Mouse (Mus musculus): ENCODE measurements at regions not wholly inside any gene's neighbourhood (a gene's known extent, or its start where the extent isn't known, plus 50 kb on each side); places are given as distances from the start of the nearest gene placed in this dataset.
"Not testable (repeated sequence)": the region's sequence is repeated elsewhere in the genome, so short reads cannot be mapped to it uniquely, and the experiment has no call there.

DNA sequence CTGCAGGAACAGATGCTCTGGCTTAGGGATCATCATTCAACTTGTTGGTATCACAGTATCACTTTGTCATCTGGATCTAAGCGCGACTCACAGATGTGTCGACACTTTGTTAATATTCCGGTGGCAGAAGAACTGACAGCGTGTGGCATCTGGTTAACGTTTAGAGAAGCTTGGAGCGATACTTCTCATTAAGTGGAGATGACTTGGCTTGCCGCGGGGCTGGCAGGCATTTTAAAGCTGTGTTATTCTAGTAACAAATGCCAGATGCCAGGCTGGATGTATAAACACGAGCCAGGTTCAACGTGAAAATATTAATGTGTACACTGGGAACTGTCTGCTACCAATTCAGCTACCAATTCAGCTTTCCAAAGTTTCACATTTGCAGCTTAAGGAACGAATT lies 430.3 kb upstream of the Dab2 start:
- no peak for DNase-seq (ENCODE audit: low spot score in 2 of 2)

DNA sequence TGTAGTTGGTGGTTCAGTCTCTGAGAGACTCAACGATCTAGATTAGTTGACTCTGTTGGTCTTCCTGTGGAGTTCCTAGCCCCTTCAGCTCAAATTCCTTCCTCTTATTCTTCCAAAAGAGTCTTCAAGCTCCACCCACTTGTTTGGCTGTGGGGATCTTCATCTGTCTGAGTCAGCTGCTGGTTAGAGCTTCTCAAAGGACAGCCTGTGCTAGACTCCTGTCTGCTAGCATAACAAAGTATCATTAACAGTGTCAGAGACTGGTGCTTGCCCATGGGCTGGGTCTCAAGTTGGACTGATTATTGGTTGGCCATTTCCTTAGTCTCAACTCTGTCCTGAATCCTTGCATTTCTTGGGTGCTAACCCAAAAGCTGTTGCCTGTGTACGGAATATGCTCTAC lies 429.7 kb upstream of the Dab2 start:
- no peak for DNase-seq (ENCODE audit: low spot score in 2 of 2)

GRCm38 (mm10) chr15:5872042-5872441 lies 427.5 kb upstream of the Dab2 start:
- DNase-seq (ENCODE audit: low spot score in 2 of 2): no peak

DNA sequence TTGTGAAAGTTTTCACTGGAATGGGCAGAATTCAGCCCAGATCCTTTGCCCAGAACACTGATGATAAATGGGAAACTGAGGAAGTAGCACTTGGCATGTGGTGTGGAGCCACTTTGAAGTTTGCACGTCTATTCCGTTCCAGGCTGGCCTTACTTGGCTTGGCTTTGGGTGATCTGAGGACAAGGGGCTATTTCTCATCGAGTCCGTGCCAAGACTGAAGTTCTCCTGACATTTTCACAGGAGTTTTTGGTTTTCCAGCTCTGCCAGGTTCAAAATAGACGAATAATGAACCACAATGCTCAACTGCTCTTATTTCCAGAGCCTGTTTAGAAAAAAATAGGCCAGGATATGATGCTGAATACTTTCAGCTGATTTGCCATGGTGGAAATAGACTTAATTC lies 421.8 kb upstream of the Dab2 start:
- DNase-seq (ENCODE audit: low spot score in 2 of 2): no peak

DNA sequence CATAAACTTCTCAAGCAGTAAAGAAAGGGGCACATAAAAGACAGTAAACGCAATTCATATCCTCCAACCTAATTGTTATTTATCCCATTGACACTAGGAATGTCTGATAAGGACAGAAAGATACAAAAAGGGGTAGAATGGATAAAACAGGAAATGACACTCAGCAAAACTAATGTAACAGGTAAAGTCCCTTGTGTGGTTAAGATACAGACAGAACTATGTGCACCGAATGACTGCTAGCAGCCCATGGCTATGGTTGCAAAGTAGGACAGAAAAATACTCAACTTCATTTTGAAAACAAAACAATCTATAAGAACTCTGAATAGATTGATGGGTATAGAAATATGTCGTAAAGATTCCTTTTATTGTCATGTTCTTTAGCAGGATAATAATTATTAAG lies 408.4 kb upstream of the Dab2 start:
- no peak for DNase-seq (ENCODE audit: low spot score in 2 of 2)

- DNase-seq (ENCODE audit: low spot score in 2 of 2): no peak
Measured at GRCm38 (mm10) chr15:5892034-5892433, 407.6 kb upstream of the Dab2 start.

GRCm38 (mm10) chr15:5895688-5896470 lies 403.7 kb upstream of the Dab2 start:
- DNase-seq (ENCODE audit: low spot score in 2 of 2): not testable (repeated sequence)

GRCm38 (mm10) chr15:5915261-5915660 lies 384.3 kb upstream of the Dab2 start:
- peak in 1 of 2 experiments; percentile 2 for DNase-seq (ENCODE audit: low spot score in 2 of 2)

DNA sequence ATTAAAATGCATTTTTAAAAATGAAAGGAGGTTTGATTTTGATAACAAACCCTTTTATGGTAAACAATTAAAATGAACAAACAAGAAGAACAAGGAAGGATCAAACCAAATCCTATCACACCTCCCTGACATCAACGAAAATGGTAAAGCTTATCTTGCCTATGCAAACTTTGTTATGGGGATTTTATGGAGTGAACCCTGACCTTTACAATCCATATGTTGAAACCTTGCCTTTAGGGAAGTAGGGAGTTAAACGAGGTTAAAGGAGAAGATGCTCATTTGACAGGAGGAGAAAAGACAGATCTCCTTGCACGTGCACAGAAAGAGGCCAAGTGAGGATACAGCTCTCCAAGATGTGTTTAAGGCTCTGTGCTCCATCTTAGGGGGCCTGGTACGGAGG lies 379.5 kb upstream of the Dab2 start:
- DNase-seq (ENCODE audit: low spot score in 2 of 2): no peak

DNA sequence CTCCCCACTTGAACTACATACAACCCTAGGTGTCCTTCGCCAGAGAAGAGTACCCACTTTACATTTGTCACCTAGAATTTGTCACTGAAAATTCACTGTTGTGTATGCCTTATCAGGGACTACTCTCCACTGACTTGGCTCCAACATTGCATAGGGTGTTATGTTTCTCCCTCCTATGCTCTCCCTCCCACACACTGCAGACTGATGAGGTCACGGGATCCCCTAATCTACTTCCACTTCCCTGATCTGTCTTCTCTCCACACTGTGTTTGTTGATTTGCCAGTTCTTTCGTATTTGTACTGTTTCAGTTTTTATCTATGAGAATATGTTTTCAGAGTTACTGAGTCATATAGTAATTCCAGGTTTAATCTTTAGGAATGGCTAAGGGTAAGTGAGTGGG lies 371.8 kb upstream of the Dab2 start:
- no peak for DNase-seq (ENCODE audit: low spot score in 2 of 2)

DNA sequence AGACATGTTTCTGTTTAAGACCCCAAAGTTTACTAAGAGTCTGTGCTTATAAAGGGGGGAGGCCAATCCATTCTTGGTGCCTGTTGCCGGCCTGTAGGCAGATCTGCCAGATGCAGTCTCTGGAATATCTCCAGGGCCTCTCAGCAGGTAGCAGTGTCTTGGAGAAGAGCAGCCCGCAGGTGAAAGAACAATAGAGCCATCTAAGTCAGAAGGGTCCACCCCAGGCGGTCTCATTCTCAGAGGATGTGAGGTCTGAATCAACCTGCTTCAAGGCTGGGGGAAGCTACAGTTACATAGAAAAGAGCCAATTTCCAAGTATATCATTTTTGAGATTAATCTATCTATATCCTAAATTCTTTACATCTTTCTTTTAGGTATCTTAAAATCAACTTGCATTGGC lies 366.0 kb upstream of the Dab2 start:
- no peak for DNase-seq (ENCODE audit: low spot score in 2 of 2)

GRCm38 (mm10) chr15:5940945-5941344 lies 358.6 kb upstream of the Dab2 start:
- no peak for DNase-seq (ENCODE audit: low spot score in 2 of 2)

- DNase-seq (ENCODE audit: low spot score in 2 of 2): no peak
Measured at GRCm38 (mm10) chr15:5946650-5947049, 352.9 kb upstream of the Dab2 start.

DNA sequence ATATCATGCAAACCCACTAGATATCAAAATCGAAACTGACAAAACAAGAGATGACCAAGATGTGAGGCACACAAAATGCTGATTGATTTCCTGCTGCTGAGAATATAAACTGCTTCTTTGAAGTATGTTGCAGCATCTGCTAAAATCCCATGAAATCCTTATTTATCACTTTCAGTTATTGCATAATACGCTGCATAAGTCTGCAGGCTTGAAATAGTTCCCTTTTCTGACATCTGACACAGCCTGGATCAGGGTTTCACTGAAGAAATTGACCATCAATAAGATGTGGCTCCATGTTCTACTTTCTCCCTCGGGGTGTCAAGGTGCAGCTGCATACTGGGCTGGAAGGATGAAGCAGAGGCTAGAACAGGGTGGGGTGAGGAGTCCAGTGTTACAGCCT lies 348.7 kb upstream of the Dab2 start:
- no peak for DNase-seq (ENCODE audit: low spot score in 2 of 2)

DNA sequence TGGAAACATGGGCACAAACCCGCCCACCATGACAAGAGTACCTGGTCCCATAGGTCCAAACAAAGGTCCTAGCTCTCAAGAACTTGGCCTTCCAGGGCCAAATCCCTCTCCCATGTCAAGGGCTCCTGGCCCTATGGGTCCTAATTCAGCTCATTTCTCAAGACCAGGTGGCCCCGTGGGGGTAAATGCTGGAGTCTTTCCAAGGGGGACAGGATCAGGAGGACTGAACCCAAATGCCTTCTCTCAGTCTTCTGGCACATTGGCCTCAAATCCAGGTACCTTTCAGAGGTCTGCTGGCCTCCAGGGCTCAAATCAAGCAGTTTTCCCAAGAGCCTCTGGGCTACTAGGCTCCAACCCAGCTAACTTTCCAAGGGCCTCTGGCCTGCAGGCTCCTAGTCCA lies 347.9 kb upstream of the Dab2 start:
- DNase-seq (ENCODE audit: low spot score in 2 of 2): not testable (repeated sequence)

DNA sequence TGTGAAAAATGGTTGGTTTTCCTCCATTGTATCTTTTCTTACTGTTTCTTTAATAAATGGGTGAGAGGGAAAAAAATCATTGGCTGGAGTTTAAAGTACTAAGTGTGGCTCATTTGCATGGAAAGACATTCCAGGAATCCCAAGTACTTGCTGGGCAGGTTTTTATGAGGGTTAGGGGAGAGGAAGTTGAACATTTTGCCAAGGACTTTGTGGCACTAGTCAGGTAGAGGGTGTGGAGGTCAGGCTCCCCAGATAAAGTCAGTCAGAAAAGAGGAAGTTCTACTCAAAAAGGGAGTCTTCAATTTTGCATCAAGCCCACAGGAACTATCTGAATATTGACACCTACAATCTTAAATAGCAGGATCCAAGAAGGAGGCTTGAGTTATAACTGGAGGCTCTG lies 346.5 kb upstream of the Dab2 start:
- no peak for DNase-seq (ENCODE audit: low spot score in 2 of 2)

DNA sequence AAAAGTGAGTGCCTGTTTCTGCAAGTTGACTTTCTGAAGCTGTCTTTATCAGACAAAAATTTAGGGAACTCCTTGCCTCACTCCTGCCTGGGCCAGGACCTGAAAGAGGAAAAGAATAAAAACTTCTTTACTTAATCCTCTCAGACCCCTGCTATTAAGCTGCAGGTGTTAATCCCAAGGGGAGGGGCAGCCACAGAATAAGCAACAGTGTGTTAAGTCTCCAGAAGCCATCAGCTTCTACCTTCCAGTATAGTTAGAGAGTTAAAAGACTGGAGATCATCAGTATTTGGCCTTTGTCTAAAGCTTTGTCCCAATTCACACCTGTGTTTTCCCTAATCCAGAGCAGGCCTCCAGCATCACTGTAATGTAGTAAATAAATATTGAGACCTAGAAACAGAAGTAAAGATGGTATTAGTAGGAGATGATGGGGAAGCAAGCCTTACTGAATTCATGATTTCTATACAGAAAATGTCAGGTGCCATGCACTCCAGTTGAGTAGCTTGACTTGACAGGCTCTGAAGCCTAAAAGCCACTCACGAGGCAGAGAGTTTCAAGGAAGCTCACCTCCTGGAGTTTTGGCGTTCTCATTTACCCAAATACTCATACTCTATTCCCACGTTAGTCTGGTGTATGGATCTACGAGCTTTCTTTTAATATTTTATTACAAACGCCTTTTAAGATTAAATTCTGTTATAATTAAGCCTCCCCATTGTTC lies 308.1 kb upstream of the Dab2 start:
- no peak for DNase-seq (ENCODE audit: low spot score in 2 of 2)

- not testable (repeated sequence) for DNase-seq (ENCODE audit: low spot score in 2 of 2)
Measured at GRCm38 (mm10) chr15:5992146-5992545, 307.4 kb upstream of the Dab2 start.

- DNase-seq (ENCODE audit: low spot score in 2 of 2): no peak
Measured at GRCm38 (mm10) chr15:6000816-6001215, 298.8 kb upstream of the Dab2 start.

- no peak for DNase-seq (ENCODE audit: low spot score in 2 of 2)
Measured at GRCm38 (mm10) chr15:6001394-6001793, 298.2 kb upstream of the Dab2 start.

GRCm38 (mm10) chr15:6014982-6015381 lies 284.6 kb upstream of the Dab2 start:
- no peak for DNase-seq (ENCODE audit: low spot score in 2 of 2)

- no peak for DNase-seq (ENCODE audit: low spot score in 2 of 2)
Measured at GRCm38 (mm10) chr15:6016637-6017049, 282.9 kb upstream of the Dab2 start.

- DNase-seq (ENCODE audit: low spot score in 2 of 2): no peak
Measured at GRCm38 (mm10) chr15:6025543-6025942, 274.0 kb upstream of the Dab2 start.

All from right cerebral cortex, postnatal 36 days (tissue).